Mouse (Mus musculus) stomach, postnatal 0 days (tissue): ENCODE measurements around the gene Ttll11.

ENCODE experiments used
- CTCF ChIP-seq: IDR thresholded peaks from 2 replicates; pipeline ENCODE4 v1.5.1; 2016; ENCODE audit warnings: antibody characterized with exemption, low read depth, mild to moderate bottlenecking, moderate library complexity
- EP300 ChIP-seq: optimal IDR thresholded peaks from 2 replicates; pipeline ENCODE3; 2016; ENCODE audit warnings: antibody characterized with exemption

DNA sequence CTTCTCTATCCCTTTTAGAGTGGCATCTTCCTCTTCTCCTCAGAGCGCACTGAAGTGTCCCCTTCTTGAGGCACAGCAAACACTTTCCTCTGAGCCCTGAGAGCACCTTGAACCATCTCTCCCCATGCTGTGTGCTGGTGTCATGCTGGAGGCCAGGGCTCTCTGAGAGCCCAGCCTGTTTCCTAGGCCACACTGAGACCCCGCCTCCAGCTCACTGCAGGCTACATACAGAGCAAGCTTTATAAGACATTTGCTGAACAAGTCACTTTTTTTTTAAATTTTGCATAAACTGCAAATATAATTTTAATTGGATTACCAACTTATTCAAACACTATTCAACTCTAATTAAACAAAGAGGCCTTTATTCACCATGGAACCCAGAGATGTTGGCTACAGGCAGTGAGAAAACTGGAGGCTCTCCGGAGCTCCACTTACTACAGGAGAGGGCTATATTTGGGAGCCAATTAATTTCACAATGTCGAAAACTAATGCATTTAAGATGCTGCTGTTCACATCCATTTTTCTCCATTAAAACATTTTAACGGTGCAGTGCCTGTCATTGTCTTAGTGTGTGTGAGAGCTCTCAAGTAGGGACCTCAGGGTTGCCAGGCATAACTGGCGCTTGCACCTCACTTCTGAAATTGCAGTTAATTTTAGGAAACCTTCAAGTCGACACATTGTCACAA, 119.9 kb downstream of the Ttll11 start:
- TF ChIP-seq CTCF (no peak), EP300 (no peak)
